Mouse (Mus musculus) hindbrain, embryonic 15.5 days (tissue): Measurements from ENCODE around the gene Tbc1d24. TPM values are rescaled to one million over a fixed set of nuclear protein-coding genes. Genes with fewer than 3 reads are reported as not detected.
"Not testable (repeated sequence)": the region's sequence is repeated elsewhere in the genome, so short reads cannot be mapped to it uniquely, and the experiment has no call there.

ENCODE experiments used
- ATAC-seq: fragments of 200-750 bp; cut with Nextera tagmentation; 2 replicates; pipeline ENCODE4 v1.8.0; 2017; ENCODE audit warnings: low read depth, moderate number of reproducible peaks, moderate TSS enrichment; ENCODE audit not compliant: low FRiP score
- H3K27ac ChIP-seq: fragments of 300-500 bp; sonication (generic); replicated peaks from 2 replicates; pipeline ENCODE4 v1.5.1; 2015; ENCODE audit warnings: mild to moderate bottlenecking, inconsistent platforms
- H3K27me3 ChIP-seq: fragments of 300-500 bp; sonication (generic); 2 replicates; pipeline ENCODE4 v1.6.1; 2015; ENCODE audit warnings: control low read depth, inconsistent platforms
- H3K36me3 ChIP-seq: fragments of 300-500 bp; sonication (generic); 2 replicates; pipeline ENCODE4 v1.6.1; 2015; ENCODE audit warnings: control low read depth, inconsistent platforms
- H3K4me1 ChIP-seq: fragments of 300-500 bp; sonication (generic); replicated peaks from 2 replicates; pipeline ENCODE4 v1.6.1; 2015; ENCODE audit warnings: control low read depth, inconsistent platforms
- H3K4me2 ChIP-seq: fragments of 300-500 bp; sonication (generic); 2 replicates; pipeline ENCODE4 v1.6.1; 2015; ENCODE audit warnings: moderate library complexity, mild to moderate bottlenecking, inconsistent platforms
- H3K4me3 ChIP-seq: fragments of 300-500 bp; sonication (generic); 2 replicates; pipeline ENCODE4 v1.5.1; 2015; ENCODE audit warnings: mild to moderate bottlenecking, inconsistent platforms
- H3K9ac ChIP-seq: fragments of 300-500 bp; sonication (generic); 2 replicates; pipeline ENCODE4 v1.6.1; 2015; ENCODE audit warnings: inconsistent platforms
- H3K9me3 ChIP-seq: fragments of 300-500 bp; sonication (generic); 2 replicates; pipeline ENCODE4 v1.6.1; 2016; ENCODE audit warnings: control low read depth, inconsistent platforms
- WGBS: fragments of 180-500 bp; shearing (Covaris S2); methylation state at CpG from one replicate; pipeline ENCODE4 v1.1.7; 2015; 5-methylcytosine and 5-hydroxymethylcytosine counted together
- microRNA-seq: library from miRNA; unstranded; fragments of <30 nt; microRNA quantifications from one replicate; pipeline ENCODE4, GENCODE M21; 2016
- polyA plus RNA-seq: library from polyadenylated mRNA; unstranded; fragments of >200 nt; fragmentation: Nextera tagmentation; extraction: Ambion mirVana; gene quantifications from 2 replicates; pipeline ENCODE4 v1.2.1, GENCODE M21; 2015

Tbc1d24 gene
- polyA plus RNA-seq, 1 experiment from 2014 or later: 26.9 TPM

DNA sequence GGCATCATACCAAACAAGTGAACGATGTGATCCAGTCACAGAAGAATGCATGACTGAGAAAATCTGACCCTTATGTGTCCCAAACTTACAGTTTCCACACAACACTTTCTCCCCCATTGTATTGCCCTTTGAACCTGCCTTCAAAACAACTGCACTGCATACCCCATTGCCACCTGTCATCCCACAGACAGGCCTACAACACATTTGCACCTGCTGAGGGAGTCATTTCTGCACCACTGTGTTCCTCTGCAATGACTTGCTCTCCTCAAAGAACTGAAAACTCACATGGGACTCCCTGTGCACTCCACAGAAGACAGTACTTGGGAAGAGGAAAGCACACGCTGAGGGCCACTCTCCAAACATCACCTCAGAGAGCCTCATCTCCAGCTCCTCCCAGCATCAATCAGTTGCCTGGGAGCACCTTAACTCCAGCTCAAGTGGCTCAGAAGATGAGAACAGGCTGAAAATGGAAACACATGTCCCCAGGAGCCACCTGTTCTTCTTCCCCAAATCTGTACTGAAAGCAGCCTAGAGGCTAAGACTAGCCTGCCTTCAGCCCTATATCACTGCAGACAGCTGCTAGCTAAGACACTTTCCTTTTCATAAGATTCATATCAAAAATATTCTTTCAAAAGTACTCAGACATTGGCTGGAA, 68.0 kb downstream of the Tbc1d24 start:
- Histone ChIP-seq H3K4me3 (no peak overlapping the region), H3K27ac (no peak overlapping the region), H3K27me3 (no peaks in the 10 kb centered on the region), H3K4me1 (peaks cover 36% of the 10 kb centered on the region), H3K9ac (no peak overlapping the region), H3K4me2 (no peak overlapping the region), H3K9me3 (no peaks in the 10 kb centered on the region), H3K36me3 (no peaks in the 10 kb centered on the region)
- ATAC-seq: no peak
- WGBS: 83% methylated on average over 2 of the region's 2 CpGs

DNA sequence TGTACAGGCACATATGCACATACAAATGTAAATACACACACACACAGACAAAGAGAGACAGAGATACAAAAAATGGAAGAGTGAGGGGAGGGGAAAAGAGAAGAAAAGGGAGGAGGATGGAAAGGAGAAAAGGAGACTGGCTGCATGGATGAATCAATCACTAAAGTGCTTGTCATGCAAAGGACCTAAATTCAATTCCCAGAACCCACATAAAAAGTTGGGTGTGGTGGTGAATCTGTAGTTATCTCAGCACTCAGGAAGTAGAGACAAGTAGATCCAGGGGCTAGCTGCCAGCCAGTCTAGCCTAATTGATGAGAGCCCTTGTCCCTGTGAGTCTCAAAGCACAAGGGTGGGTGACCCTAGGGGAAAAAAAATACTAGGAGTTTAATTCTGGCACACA, 71.3 kb downstream of the Tbc1d24 start:
- peaks cover 15% of the 10 kb centered on the region for H3K4me1 ChIP-seq
- no peak overlapping the region for H3K4me2 ChIP-seq
- no peaks in the 10 kb centered on the region for H3K36me3 ChIP-seq
- H3K9me3 ChIP-seq: no peaks in the 10 kb centered on the region
- no peak overlapping the region for H3K9ac ChIP-seq
- no peak overlapping the region for H3K27ac ChIP-seq
- no peaks in the 10 kb centered on the region for H3K27me3 ChIP-seq
- ATAC-seq: no peak
- no peak overlapping the region for H3K4me3 ChIP-seq

GRCm38 (mm10) chr17:24132919-24133318, 72.4 kb downstream of the Tbc1d24 start:
- not testable (repeated sequence) for ATAC-seq, H3K9ac ChIP-seq, H3K27me3 ChIP-seq, H3K4me2 ChIP-seq, H3K9me3 ChIP-seq, H3K36me3 ChIP-seq, H3K4me3 ChIP-seq, H3K27ac ChIP-seq, H3K4me1 ChIP-seq
- 92% methylated on average over 4 of the region's 4 CpGs for WGBS

DNA sequence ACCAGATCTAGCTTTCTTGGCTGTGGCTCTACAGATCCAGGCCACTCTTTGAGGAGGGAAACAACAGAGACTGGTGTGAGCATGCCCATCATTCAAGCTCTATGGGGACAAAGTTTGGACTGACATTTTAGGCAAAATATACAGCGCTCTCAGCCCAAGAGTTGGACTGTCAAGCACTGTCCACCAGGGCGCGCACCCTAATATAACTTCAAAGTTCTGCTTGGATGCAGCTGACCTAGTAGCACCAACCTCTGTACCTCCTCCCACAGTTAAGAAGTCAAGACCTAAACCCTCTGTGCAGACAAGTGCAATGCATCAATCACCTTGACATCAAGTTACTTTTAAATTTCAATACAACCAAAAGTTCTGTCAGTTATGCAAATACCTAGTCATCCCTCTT, 73.8 kb downstream of the Tbc1d24 start:
- no peaks in the 10 kb centered on the region for H3K4me1 ChIP-seq
- no peak overlapping the region for H3K4me3 ChIP-seq
- no peak overlapping the region for H3K27ac ChIP-seq
- H3K4me2 ChIP-seq: no peak overlapping the region
- no peaks in the 10 kb centered on the region for H3K36me3 ChIP-seq
- H3K27me3 ChIP-seq: no peaks in the 10 kb centered on the region
- no peak overlapping the region for H3K9ac ChIP-seq
- ATAC-seq: no peak
- WGBS: 88% methylated on average over 3 of the region's 3 CpGs
- H3K9me3 ChIP-seq: no peaks in the 10 kb centered on the region

DNA sequence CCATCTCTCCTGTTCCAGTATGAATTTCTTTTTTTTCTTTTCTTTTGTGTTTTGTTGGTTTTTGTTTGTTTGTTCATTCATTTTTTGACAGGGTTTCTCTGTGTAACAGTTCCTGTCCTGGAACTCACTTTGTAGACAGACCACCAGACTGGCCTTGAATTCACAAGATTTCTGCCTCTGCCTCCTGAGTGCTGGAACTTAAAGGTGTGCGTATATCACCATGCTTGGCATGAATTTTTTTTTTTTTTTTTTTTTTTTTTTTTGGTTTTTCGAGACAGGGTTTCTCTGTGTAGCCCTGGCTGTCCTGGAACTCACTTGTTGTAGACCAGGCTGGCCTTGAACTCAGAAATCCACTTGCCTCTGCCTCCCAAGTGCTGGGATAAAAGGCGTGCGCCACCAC, 76.1 kb downstream of the Tbc1d24 start:
- not testable (repeated sequence) for ATAC-seq, H3K27me3 ChIP-seq, H3K4me1 ChIP-seq, H3K4me3 ChIP-seq, H3K4me2 ChIP-seq, H3K9me3 ChIP-seq, H3K27ac ChIP-seq, H3K9ac ChIP-seq, H3K36me3 ChIP-seq
- WGBS: 87% methylated on average over 4 of the region's 4 CpGs

DNA sequence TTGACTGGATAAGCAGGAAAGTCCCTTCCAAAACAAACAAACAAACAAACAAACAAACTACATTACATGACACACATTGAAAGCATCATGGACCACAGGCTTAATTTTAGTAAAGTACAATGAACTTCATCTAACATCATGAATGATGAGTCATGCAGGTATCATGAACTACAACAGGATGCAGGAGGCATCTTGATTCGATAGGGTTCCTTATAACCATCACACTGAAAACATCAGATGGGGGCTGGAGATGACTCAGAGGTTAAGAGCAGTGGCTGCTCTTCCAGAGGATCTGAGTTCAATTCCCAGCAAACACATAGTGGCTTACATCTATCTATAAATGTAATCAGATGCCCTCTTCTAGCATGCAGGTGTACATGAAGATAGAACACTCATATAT, 77.8 kb downstream of the Tbc1d24 start:
- ATAC-seq: no peak
- H3K4me1 ChIP-seq: no peaks in the 10 kb centered on the region
- no peaks in the 10 kb centered on the region for H3K36me3 ChIP-seq
- no peak overlapping the region for H3K4me3 ChIP-seq
- 98% methylated on average over 1 of the region's 1 CpGs for WGBS
- H3K27me3 ChIP-seq: no peaks in the 10 kb centered on the region
- no peak overlapping the region for H3K9ac ChIP-seq
- H3K9me3 ChIP-seq: no peaks in the 10 kb centered on the region
- no peak overlapping the region for H3K4me2 ChIP-seq
- H3K27ac ChIP-seq: no peak overlapping the region

DNA sequence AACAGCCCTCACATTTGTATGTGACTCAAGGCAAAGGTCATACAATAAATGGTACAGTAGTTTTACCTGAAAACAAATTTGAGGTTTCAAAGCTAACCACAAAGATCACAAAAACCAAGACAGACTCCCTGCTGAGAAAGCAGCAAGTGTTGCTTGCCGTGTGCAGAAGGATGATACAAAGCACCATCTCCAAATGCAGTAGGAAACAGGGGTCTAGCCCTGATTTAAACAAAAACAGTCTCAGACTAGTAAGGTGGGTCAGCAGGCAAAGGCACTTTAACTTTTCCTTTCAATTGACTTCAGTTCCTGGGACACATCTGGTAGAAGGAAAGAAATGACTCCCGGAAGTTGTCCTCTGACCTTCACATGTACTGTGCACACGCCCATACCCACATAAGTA, 78.6 kb downstream of the Tbc1d24 start:
- Histone ChIP-seq H3K36me3 (no peaks in the 10 kb centered on the region), H3K4me2 (no peak overlapping the region), H3K9me3 (no peaks in the 10 kb centered on the region), H3K27ac (no peak overlapping the region), H3K4me1 (no peaks in the 10 kb centered on the region), H3K4me3 (no peak overlapping the region), H3K27me3 (no peaks in the 10 kb centered on the region), H3K9ac (no peak overlapping the region)
- WGBS: 76% methylated on average over 3 of the region's 3 CpGs
- ATAC-seq: no peak

Small RNA genes within 50 kb of the gene (microRNA-seq; reads per million reads assigned to microRNA genes)
- gene Mir5134 (0.65 reads per million), gene Mir6965 (not detected)

Other genes with a start within 250 kb of the Tbc1d24 start
- gene Prss30, start 225.0 kb downstream of the Tbc1d24 start, polyA plus RNA-seq: 0.18 TPM in 1 of 2 replicates, not detected in the other
- gene Prss22, start 207.5 kb downstream of the Tbc1d24 start, polyA plus RNA-seq: not detected in 2 replicates
- gene Prss27, start 167.4 kb downstream of the Tbc1d24 start, polyA plus RNA-seq: 0.31 and 0.34 TPM in 2 replicates
- 75.9 and 77.3 TPM in 2 replicates for gene Kctd5, start 132.1 kb downstream of the Tbc1d24 start, polyA plus RNA-seq
- gene Pdpk1, start 54.6 kb downstream of the Tbc1d24 start, polyA plus RNA-seq: 63.8 and 64.4 TPM in 2 replicates
- gene Amdhd2, start 41.8 kb downstream of the Tbc1d24 start, polyA plus RNA-seq: 33.6 and 38.8 TPM in 2 replicates
- 1,386 and 1,520 TPM in 2 replicates for gene Atp6v0c, start 35.9 kb downstream of the Tbc1d24 start, polyA plus RNA-seq
- 4.9 and 5.8 TPM in 2 replicates for gene Ntn3, start 4.0 kb upstream of the Tbc1d24 start, polyA plus RNA-seq
- 10.2 and 12.6 TPM in 2 replicates for gene Tedc2, start 15.3 kb upstream of the Tbc1d24 start, polyA plus RNA-seq
- gene Ccnf, start 45.9 kb upstream of the Tbc1d24 start, polyA plus RNA-seq: 18.5 and 18.7 TPM in 2 replicates
- gene Abca17, start 145.5 kb upstream of the Tbc1d24 start, polyA plus RNA-seq: 0.48 and 1.1 TPM in 2 replicates
- gene Abca3, start 146.4 kb upstream of the Tbc1d24 start, polyA plus RNA-seq: 31.0 and 31.9 TPM in 2 replicates
- 301 and 335 TPM in 2 replicates for gene Rnps1, start 209.0 kb upstream of the Tbc1d24 start, polyA plus RNA-seq
- gene Eci1, start 221.1 kb upstream of the Tbc1d24 start, polyA plus RNA-seq: 48.0 and 51.5 TPM in 2 replicates
- 6.8 and 7.2 TPM in 2 replicates for gene Dnase1l2, start 237.5 kb upstream of the Tbc1d24 start, polyA plus RNA-seq